Mouse (Mus musculus) olfactory bulb, adult 2 months (tissue): ENCODE measurements around the gene Arid3b. TPM values are rescaled to one million over a fixed set of nuclear protein-coding genes. Genes with fewer than 3 reads are reported as not detected.
"Not testable (repeated sequence)": the region's sequence is repeated elsewhere in the genome, so short reads cannot be mapped to it uniquely, and the experiment has no call there.

Experiments
- H3K27ac ChIP-seq: fragments of 200-500 bp; 2 replicates; pipeline ENCODE4 v1.5.1; 2012; ENCODE audit warnings: low read depth, low read length; ENCODE audit not compliant: insufficient read depth
- H3K4me1 ChIP-seq: fragments of 200-500 bp; 2 replicates; pipeline ENCODE4 v1.6.1; 2012; ENCODE audit warnings: low read length; ENCODE audit not compliant: control insufficient read depth, insufficient read depth
- H3K4me3 ChIP-seq: fragments of 200-500 bp; 2 replicates; pipeline ENCODE4 v1.5.1; 2012; ENCODE audit warnings: mild to moderate bottlenecking, low read depth, low read length, moderate library complexity; ENCODE audit not compliant: insufficient read depth
- CTCF ChIP-seq: fragments of 200-500 bp; IDR thresholded peaks from 2 replicates; pipeline ENCODE4 v1.5.1; 2012; ENCODE audit warnings: low read depth, mild to moderate bottlenecking, low read length, moderate library complexity; ENCODE audit not compliant: insufficient read depth
- POLR2A ChIP-seq: fragments of 200-500 bp; IDR thresholded peaks from 2 replicates; pipeline ENCODE4 v1.6.1; 2012; ENCODE audit warnings: mild to moderate bottlenecking, low read depth, low read length, moderate library complexity; ENCODE audit not compliant: insufficient read depth
- WGBS: fragments of 180-500 bp; shearing (Covaris S2); methylation state at CpG from one replicate; pipeline ENCODE4 v1.1.7; 2018; 5-methylcytosine and 5-hydroxymethylcytosine counted together
- polyA plus RNA-seq: library from polyadenylated mRNA; stranded (reverse); fragments of >200 nt; gene quantifications from 2 replicates; pipeline ENCODE4 v1.2.4, GENCODE M21; 2012; ENCODE audit warnings: low replicate concordance; ENCODE audit not compliant: missing spikeins, insufficient read depth, insufficient read length

The Arid3b gene
- not detected in 2 replicates for polyA plus RNA-seq

DNA sequence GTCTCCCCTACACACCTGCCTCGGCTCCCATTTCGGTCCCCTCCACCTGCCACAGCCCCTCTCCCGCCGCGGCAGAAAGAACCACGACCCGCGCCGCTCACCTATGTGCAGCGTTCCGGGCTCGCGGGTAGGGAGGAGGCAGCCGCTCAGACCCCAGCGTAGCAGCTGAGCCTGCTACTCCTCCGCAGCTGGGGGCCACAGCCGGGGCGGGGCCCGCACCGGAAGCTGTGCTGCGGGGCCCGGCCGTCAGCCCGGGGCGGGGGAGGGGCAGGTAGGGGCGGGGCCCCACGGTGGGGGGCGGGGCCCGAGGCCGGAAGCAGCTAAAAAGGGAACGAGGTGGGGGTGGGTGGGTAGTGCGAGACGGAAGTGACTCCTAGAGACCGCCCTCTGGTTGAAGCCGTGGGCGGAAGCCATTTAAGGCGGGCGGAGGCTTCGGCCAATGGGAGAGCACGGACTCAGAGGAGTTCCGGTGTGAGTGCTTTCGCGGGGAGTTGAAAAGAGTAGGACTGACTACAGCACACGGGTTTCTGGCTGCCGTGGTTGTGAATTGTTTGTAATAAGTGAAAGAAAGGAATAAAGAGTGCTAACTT is at the start of gene Arid3b:
TSS of gene Arid3b (minus strand) at position 213 of the 590 bp plus-strand sequence.
- WGBS = under 1% methylated on average over 43 of the region's 45 CpGs
- Histone ChIP-seq H3K4me3 (peak within 1 kb of the TSS; percentile 93), H3K27ac (peak within 1 kb of the TSS; percentile 62; the same call in 1 of the 2 replicates), H3K4me1 (peaks cover 11% of the 10 kb centered on the region)
- TF ChIP-seq POLR2A (peak; percentile 49), CTCF (no peak)

DNA sequence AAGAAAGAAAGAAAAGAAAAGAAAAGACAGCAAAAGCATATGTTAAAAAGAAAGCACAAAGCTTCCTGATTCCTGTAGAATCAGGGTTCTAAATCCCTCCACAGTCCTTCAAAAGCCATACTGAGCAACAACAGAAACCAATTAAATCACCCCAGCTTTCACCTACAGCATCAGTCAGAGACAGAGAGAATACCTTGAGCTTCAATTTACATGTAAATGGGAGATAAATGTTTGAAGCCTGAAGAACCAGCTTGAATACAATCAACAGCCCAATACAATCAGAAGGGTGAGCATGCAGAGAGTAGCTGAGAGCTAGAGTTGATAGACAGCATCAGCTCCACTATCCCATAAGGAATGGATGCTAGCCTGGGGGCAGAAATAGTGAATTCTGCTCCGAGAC is 46.8 kb upstream of the Arid3b start:
- TF ChIP-seq CTCF (no peak), POLR2A (no peak)
- Histone ChIP-seq H3K4me3 (no peak overlapping the region), H3K4me1 (no peaks in the 10 kb centered on the region), H3K27ac (no peak overlapping the region)
- WGBS = 74% methylated on average over 1 of the region's 1 CpGs

DNA sequence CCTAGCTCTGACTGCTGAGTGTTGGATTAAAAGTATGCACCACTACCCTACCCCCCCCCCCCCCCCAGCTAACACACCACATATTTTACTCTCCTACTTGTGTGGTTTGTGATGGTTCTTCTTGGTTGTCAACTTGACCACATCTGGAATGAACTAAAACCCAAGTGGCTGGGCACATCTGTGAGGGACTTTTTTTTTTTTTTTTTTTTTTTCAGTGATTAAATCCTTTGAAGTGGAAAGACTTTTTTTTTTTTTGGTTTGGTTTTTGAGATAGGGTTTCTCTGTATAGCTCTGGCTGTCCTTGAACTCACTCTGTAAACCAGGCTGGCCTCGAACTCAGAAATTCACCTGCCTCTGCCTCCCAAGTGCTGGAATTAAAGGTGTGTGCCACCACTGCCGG is 45.2 kb upstream of the Arid3b start:
- H3K4me3 ChIP-seq, H3K4me1 ChIP-seq, H3K27ac ChIP-seq: not testable (repeated sequence)
- WGBS = 98% methylated on average over 2 of the region's 2 CpGs

DNA sequence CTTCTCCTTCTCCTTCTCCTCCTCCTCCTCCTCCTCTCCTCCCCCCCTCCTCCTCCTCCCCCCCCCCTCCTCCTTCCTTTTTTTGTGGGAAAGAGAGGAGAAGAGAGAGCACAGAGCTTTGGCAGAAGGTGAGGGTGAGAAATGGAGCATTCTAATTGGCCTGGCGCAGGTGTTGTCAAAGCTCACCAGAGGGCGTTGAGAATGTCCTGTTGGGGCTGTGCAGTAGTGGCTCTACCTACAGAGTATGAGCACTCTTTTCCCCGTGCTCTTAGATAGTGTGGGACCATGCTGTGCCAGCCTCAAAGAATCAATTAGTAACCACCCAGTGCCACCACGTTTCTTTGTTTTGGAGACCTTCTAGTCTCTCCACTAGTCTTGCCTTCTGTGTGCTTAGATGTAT is 43.7 kb upstream of the Arid3b start:
- no peak for TF ChIP-seq CTCF
- no peaks in the 10 kb centered on the region for H3K4me1 ChIP-seq
- no peak overlapping the region for H3K27ac ChIP-seq
- no peak overlapping the region for H3K4me3 ChIP-seq
- WGBS = 26% methylated on average over 4 of the region's 4 CpGs

DNA sequence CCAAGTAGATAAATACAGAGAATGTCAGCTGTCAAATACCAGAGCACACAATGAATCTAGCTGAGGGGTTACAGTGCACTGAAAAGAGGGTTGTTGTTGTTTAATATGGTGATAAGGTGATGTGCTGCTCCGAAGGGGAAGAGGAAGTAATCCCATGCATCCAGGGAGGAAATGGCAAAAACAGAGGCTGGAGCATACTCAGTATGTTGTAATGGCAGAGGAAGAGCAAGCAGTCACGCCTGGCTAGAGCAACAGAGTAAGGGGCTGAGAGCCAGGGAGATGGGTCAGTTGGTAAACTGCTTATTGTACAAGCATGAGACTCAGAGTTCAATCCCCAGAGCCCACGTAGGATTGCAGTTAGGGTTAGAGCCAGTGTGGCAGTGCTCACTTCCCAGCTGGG is 42.6 kb upstream of the Arid3b start:
- Histone ChIP-seq H3K4me1 (no peaks in the 10 kb centered on the region), H3K4me3 (no peak overlapping the region), H3K27ac (no peak overlapping the region)
- 78% methylated on average over 3 of the region's 3 CpGs for WGBS
- no peak for TF ChIP-seq POLR2A
- TF ChIP-seq CTCF = no peak

DNA sequence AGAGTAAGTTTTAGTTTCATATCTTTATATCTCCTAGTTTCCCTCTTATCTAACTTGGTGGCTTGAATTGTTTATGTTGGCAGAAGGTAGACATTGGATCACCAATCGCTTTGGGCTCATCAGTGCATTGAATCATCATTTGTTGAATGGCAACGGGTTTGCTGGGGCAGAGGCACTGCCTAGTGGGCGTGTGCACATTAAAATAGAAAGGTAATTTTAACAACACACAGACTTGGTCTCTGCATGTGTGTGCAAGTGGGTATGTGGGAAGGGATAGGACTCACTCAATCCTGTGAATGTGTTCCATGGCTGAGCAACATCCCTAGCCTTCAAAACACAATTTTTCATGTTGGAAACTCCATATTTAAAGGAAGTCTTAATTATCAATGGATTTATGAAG is 38.4 kb upstream of the Arid3b start:
- no peaks in the 10 kb centered on the region for H3K4me1 ChIP-seq
- H3K4me3 ChIP-seq = no peak overlapping the region
- 61% methylated on average over 3 of the region's 3 CpGs for WGBS
- TF ChIP-seq CTCF (no peak), POLR2A (no peak)
- H3K27ac ChIP-seq = no peak overlapping the region

DNA sequence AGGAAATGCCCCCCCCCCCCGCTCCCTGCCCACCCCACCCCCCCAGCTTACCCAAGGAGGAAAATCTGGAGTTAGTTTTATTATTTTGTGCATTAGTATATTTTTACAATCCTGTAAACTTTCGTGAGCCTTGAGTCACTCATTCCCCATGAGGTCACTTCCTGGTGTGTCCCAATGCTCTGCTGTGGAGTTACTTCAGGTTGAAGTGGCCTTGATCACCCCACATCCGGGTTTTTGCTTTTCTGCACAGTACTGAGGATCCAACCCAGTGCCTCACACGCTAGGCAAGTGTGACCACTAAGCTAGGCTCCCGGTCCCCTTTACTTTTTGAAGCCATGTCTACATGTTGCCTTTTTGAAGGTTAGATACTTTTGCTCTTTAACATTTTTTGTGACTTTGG is 37.5 kb upstream of the Arid3b start:
- H3K27ac ChIP-seq = no peak overlapping the region
- TF ChIP-seq CTCF (no peak), POLR2A (no peak)
- WGBS = 85% methylated on average over 5 of the region's 5 CpGs
- no peaks in the 10 kb centered on the region for H3K4me1 ChIP-seq
- H3K4me3 ChIP-seq = no peak overlapping the region

DNA sequence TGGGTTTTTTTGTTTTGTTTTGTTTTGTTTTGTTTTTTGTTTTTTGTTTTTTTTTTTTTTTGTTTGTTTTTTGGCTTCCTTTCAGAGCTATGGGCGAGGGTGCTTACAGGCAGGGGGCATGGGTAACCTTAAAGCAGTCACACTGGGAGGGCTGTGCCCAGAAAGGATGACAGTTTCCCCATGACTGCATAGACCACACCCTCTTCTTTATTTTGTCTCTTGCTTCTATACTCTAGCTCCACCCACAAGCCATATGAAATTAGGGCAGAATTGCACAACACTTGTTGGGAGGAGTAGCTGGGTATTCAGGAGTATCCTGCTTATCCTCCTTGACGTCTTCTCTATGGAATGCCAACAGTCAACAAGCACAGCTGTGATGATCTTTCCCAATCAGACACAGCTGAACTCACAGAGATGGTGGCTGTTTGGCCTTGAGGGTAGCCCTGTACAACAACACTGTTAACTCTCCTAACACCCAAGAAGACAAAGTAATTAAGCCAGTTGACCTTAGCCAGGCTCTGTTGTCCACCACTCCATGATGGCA is 33.8 kb upstream of the Arid3b start:
- WGBS = 57% methylated on average over 2 of the region's 2 CpGs
- Histone ChIP-seq H3K4me3 (no peak overlapping the region), H3K27ac (no peak overlapping the region), H3K4me1 (no peaks in the 10 kb centered on the region)
- TF ChIP-seq CTCF = no peak
- no peak for TF ChIP-seq POLR2A

DNA sequence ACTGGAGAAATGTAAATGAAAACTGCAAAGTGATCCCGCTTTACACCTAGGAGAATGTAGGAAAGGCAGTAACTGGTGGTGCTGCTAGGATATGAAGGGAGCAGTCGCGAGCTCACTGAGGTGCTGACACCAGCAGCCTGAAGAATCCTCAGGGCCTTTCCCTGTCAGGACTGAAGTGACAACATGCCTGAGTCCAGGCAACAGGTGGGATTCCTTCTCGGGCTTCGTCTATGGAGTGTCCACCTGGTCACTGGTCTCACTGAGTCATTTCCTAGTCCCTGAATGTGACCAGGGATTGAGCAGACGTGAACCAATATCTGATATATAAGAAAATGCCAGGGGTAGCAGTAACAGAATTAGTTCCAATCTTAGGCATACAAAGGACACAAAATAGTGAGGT is 32.2 kb upstream of the Arid3b start:
- Histone ChIP-seq H3K27ac (no peak overlapping the region), H3K4me1 (no peaks in the 10 kb centered on the region), H3K4me3 (no peak overlapping the region)
- 88% methylated on average over 6 of the region's 6 CpGs for WGBS
- TF ChIP-seq POLR2A (no peak), CTCF (no peak)

DNA sequence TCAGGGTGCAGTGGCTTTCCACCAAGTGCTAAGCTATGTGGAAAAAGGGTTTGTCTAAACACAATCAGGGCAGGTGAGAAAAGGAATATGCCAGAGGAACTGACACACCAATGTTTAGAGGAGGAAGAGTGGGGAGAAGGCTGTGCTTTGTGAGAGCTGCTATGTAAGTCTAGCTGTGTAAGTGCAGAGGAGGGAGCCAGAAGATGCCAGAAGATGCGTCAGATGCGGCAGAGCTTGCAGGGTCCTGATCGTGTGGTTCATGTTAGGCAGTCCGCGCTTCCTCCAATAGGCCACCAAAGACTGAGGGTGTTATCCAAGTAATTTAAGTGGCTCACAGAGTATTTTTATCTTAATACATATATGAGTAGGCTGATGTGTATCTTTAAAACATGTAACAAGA is 31.3 kb upstream of the Arid3b start:
- WGBS = 70% methylated on average over 5 of the region's 5 CpGs
- no peak overlapping the region for H3K27ac ChIP-seq
- no peak for TF ChIP-seq POLR2A
- TF ChIP-seq CTCF = no peak
- no peaks in the 10 kb centered on the region for H3K4me1 ChIP-seq
- H3K4me3 ChIP-seq = no peak overlapping the region
